Mouse (Mus musculus): ENCODE measurements around the gene Pde10a. TPM values are rescaled to one million over a fixed set of nuclear protein-coding genes. Genes with fewer than 3 reads are reported as not detected.
A peak's percentile ranks its signal among the peaks of the same experiment; 100 is the strongest.

Gene Pde10a
- total and polyA plus RNA-seq, 2 experiments, result 0.28 to 0.56 TPM

DNA sequence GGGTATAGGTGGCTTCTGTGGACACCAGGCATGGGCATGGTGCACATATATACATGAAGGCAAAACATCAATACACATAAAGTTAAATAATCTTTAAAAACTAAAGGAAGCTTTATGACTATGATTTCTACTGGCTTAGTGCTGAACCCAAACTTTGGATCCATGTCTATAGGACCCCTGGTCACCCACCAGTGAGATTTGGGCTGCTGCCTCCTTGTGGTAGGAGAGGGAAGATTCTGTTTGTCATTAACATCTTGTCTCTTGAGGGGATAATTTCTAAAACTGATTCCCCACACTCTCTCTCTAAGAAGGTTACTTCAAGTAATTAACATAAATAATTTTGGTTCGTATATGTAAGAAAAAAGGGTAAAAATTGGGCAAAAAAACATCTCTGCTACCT, 220.2 kb downstream of the Pde10a start:
- H3K4me1 ChIP-seq (ENCODE audit: control insufficient read depth, insufficient read depth, low read length), result no peaks in the 10 kb centered on the region
- no peaks in the 10 kb centered on the region for H3K27me3 ChIP-seq (ENCODE audit: control insufficient read depth, insufficient read depth, low read length)
- no peak overlapping the region for H3K9ac ChIP-seq (ENCODE audit: low read depth, low read length)
- no peaks in the 10 kb centered on the region for H3K36me3 ChIP-seq (ENCODE audit: control insufficient read depth, insufficient read depth, low read length)
- no peak overlapping the region for H3K27ac ChIP-seq (replicated peaks; ENCODE audit: insufficient read depth, low read depth, low read length)
- TF ChIP-seq CTCF (IDR thresholded peaks at IDR 0.05; ENCODE audit: low read depth, low read length), result no peak
- TF ChIP-seq POLR2A (IDR thresholded peaks at IDR 0.05; ENCODE audit: extremely low read depth, insufficient read depth, low read length), result no peak
- H3K79me2 ChIP-seq (ENCODE audit: control insufficient read depth, insufficient read depth, low read length), result no peaks in the 10 kb centered on the region
- no peak for DNase-seq (ENCODE audit: extremely low read depth, low read depth, low spot score)
- no peak overlapping the region for H3K4me3 ChIP-seq (ENCODE audit: insufficient read depth, low read depth, low read length)
- WGBS, result 37% methylated on average over 1 of the region's 1 CpGs

DNA sequence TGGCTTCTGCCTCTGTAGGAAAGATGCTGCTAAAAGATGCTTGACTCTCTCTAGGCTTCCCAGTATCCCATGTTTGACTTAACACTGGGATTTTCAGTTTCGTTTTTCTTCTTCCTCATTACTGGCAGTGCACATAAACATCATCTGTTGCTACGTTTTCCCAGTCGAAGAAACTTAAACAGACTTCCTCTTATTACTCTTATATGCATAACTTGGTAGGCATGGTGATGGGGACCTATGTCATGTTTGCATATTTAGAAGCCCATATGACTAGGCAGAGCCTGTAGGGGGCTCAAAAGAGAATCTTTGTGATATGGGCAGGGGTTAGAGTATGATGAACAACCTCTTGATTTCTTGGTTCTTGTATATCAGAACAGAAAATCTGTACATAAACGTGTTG, 224.3 kb downstream of the Pde10a start:
- no peak overlapping the region for H3K9ac ChIP-seq (ENCODE audit: low read depth, low read length)
- 72% methylated on average over 4 of the region's 4 CpGs for WGBS

DNA sequence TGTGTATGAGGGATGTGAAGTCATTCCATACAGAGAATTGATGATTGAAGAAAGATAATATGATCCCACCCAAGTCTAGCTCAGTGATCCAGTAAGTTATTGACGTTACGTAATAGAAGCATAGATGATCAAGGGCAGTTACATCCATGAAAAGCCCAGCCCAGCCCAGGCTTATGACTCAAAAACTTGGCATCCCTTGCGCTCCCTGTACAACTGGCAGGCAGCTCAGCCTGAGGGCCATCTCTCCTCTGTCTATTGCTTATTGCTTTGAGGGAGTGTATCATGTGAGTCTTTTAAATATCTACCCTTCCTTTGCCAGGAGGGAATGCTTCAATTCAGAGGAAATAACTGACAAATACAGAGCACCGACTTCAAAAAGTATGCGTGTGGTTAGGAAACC, 232.4 kb downstream of the Pde10a start:
- Histone ChIP-seq H3K9ac (ENCODE audit: low read depth, low read length) (no peak overlapping the region), H3K36me3 (ENCODE audit: control insufficient read depth, insufficient read depth, low read length) (no peaks in the 10 kb centered on the region), H3K79me2 (ENCODE audit: control insufficient read depth, insufficient read depth, low read length) (no peaks in the 10 kb centered on the region), H3K4me3 (ENCODE audit: insufficient read depth, low read depth, low read length) (no peak overlapping the region), H3K27me3 (ENCODE audit: control insufficient read depth, insufficient read depth, low read length) (no peaks in the 10 kb centered on the region), H3K27ac (replicated peaks; ENCODE audit: insufficient read depth, low read depth, low read length) (no peak overlapping the region), H3K4me1 (ENCODE audit: control insufficient read depth, insufficient read depth, low read length) (no peaks in the 10 kb centered on the region)
- TF ChIP-seq CTCF (IDR thresholded peaks at IDR 0.05; ENCODE audit: low read depth, low read length), result no peak
- no peak for TF ChIP-seq POLR2A (IDR thresholded peaks at IDR 0.05; ENCODE audit: extremely low read depth, insufficient read depth, low read length)
- WGBS, result 87% methylated on average over 5 of the region's 5 CpGs
- no peak for DNase-seq (ENCODE audit: extremely low read depth, low read depth, low spot score)

More for the DNA sequence above, 224.3 kb downstream of the Pde10a start:
- Histone ChIP-seq H3K4me1 (ENCODE audit: control insufficient read depth, insufficient read depth, low read length) (no peaks in the 10 kb centered on the region), H3K27ac (replicated peaks; ENCODE audit: insufficient read depth, low read depth, low read length) (no peak overlapping the region), H3K79me2 (ENCODE audit: control insufficient read depth, insufficient read depth, low read length) (no peaks in the 10 kb centered on the region), H3K36me3 (ENCODE audit: control insufficient read depth, insufficient read depth, low read length) (no peaks in the 10 kb centered on the region), H3K4me3 (ENCODE audit: insufficient read depth, low read depth, low read length) (no peak overlapping the region), H3K27me3 (ENCODE audit: control insufficient read depth, insufficient read depth, low read length) (no peaks in the 10 kb centered on the region)
- no peak for TF ChIP-seq CTCF (IDR thresholded peaks at IDR 0.05; ENCODE audit: low read depth, low read length)
- TF ChIP-seq POLR2A (IDR thresholded peaks at IDR 0.05; ENCODE audit: extremely low read depth, insufficient read depth, low read length), result no peak
- no peak for DNase-seq (ENCODE audit: extremely low read depth, low read depth, low spot score)

- 6% methylated on average over 1 of the region's 1 CpGs for WGBS
- DNase-seq (ENCODE audit: extremely low read depth, low read depth, low spot score), result peak; percentile 42
Measured at GRCm38 (mm10) chr17:8763248-8763647, 238.1 kb downstream of the Pde10a start.

DNA sequence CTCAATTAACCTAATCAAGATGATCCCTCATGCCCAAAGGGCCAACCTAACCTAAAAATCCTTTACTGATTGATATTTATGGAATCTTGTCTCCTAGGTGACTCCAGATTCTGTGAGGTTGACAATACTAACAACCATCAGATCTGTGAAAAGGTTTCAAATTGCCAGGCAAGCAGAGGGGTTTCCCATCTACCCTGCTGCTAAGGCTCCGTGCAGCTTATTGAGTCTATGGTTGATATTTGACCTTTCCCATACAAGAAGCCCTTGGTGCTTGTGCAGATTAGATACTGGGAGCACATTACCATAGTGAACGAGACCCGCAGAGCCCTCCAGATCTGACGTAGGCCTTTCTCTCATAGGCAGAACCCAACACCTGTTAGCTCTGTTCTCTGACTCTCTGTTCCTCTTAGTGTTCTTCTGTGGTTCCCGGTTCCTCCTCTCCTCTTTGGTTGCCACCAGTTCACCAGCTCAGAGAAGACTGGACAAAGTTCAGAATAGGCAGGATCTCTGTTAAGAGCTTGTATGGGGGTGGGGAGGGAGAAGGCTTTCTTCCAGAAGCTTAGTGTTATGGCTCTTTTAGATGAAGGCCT, 240.9 kb downstream of the Pde10a start:
- Histone ChIP-seq H3K4me1 (ENCODE audit: control insufficient read depth, insufficient read depth, low read length) (no peaks in the 10 kb centered on the region), H3K9ac (ENCODE audit: low read depth, low read length) (no peak overlapping the region), H3K27me3 (ENCODE audit: control insufficient read depth, insufficient read depth, low read length) (no peaks in the 10 kb centered on the region), H3K4me3 (ENCODE audit: insufficient read depth, low read depth, low read length) (no peak overlapping the region), H3K79me2 (ENCODE audit: control insufficient read depth, insufficient read depth, low read length) (no peaks in the 10 kb centered on the region), H3K27ac (replicated peaks; ENCODE audit: insufficient read depth, low read depth, low read length) (no peak overlapping the region), H3K36me3 (ENCODE audit: control insufficient read depth, insufficient read depth, low read length) (no peaks in the 10 kb centered on the region)
- TF ChIP-seq POLR2A (IDR thresholded peaks at IDR 0.05; ENCODE audit: extremely low read depth, insufficient read depth, low read length), result no peak
- TF ChIP-seq CTCF (IDR thresholded peaks at IDR 0.05; ENCODE audit: low read depth, low read length), result no peak
- 86% methylated on average over 5 of the region's 5 CpGs for WGBS
- DNase-seq (ENCODE audit: extremely low read depth, low read depth, low spot score), result no peak

More at GRCm38 (mm10) chr17:8763248-8763647, 238.1 kb downstream of the Pde10a start:
- H3K27me3 ChIP-seq (ENCODE audit: control insufficient read depth, insufficient read depth, low read length), result no peaks in the 10 kb centered on the region
- no peak for TF ChIP-seq POLR2A (IDR thresholded peaks at IDR 0.05; ENCODE audit: extremely low read depth, insufficient read depth, low read length)
- no peak for TF ChIP-seq CTCF (IDR thresholded peaks at IDR 0.05; ENCODE audit: low read depth, low read length)
- H3K4me3 ChIP-seq (ENCODE audit: insufficient read depth, low read depth, low read length), result no peak overlapping the region
- H3K9ac ChIP-seq (ENCODE audit: low read depth, low read length), result no peak overlapping the region
- H3K4me1 ChIP-seq (ENCODE audit: control insufficient read depth, insufficient read depth, low read length), result no peaks in the 10 kb centered on the region
- H3K36me3 ChIP-seq (ENCODE audit: control insufficient read depth, insufficient read depth, low read length), result no peaks in the 10 kb centered on the region
- no peaks in the 10 kb centered on the region for H3K79me2 ChIP-seq (ENCODE audit: control insufficient read depth, insufficient read depth, low read length)
- H3K27ac ChIP-seq (replicated peaks; ENCODE audit: insufficient read depth, low read depth, low read length), result no peak overlapping the region

DNA sequence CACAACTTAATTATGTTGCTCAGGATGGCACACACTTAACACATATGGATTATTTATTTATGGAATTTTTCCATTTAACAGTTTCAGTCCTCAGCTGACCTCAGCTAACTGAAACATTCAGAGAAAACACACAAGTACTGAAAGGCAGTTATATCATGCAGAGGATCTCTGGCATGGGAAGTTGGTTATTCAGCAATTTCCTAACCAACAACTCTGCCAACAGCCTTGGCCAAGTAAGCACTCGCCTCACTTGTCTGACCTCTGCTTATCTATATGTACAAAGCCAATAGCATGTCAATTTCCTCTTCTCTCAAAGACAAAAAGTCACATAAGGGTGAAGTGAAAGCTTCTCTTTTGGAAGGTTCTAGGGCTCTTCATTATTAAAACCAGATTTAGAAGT, 244.0 kb downstream of the Pde10a start:
- H3K9ac ChIP-seq (ENCODE audit: low read depth, low read length), result no peak overlapping the region
- H3K36me3 ChIP-seq (ENCODE audit: control insufficient read depth, insufficient read depth, low read length), result no peaks in the 10 kb centered on the region
- peak; percentile 58 for DNase-seq (ENCODE audit: extremely low read depth, low read depth, low spot score)
- no peak overlapping the region for H3K4me3 ChIP-seq (ENCODE audit: insufficient read depth, low read depth, low read length)
- H3K4me1 ChIP-seq (ENCODE audit: control insufficient read depth, insufficient read depth, low read length), result no peaks in the 10 kb centered on the region
- H3K79me2 ChIP-seq (ENCODE audit: control insufficient read depth, insufficient read depth, low read length), result no peaks in the 10 kb centered on the region
- no peaks in the 10 kb centered on the region for H3K27me3 ChIP-seq (ENCODE audit: control insufficient read depth, insufficient read depth, low read length)
- TF ChIP-seq CTCF (IDR thresholded peaks at IDR 0.05; ENCODE audit: low read depth, low read length) (no peak), POLR2A (IDR thresholded peaks at IDR 0.05; ENCODE audit: extremely low read depth, insufficient read depth, low read length) (no peak)
- 14% methylated on average over 1 of the region's 1 CpGs for WGBS
- H3K27ac ChIP-seq (replicated peaks; ENCODE audit: insufficient read depth, low read depth, low read length), result no peak overlapping the region
